Mouse (Mus musculus) midbrain, embryonic 15.5 days (tissue): Measurements from ENCODE around the gene Spon1. TPM values are rescaled to one million over a fixed set of nuclear protein-coding genes. Genes with fewer than 3 reads are reported as not detected.

ENCODE experiments used
- ATAC-seq: fragments of 200-750 bp; cut with Nextera tagmentation; replicated peaks from 2 replicates; pipeline ENCODE4 v1.8.0; 2017; ENCODE audit warnings: moderate TSS enrichment
- H3K27ac ChIP-seq: fragments of 300-500 bp; sonication (generic); 2 replicates; pipeline ENCODE4 v1.5.1; 2015; ENCODE audit warnings: mild to moderate bottlenecking, inconsistent platforms
- H3K27me3 ChIP-seq: fragments of 300-500 bp; sonication (generic); replicated peaks from 2 replicates; pipeline ENCODE4 v1.6.1; 2015; ENCODE audit warnings: inconsistent platforms
- H3K36me3 ChIP-seq: fragments of 300-500 bp; sonication (generic); replicated peaks from 2 replicates; pipeline ENCODE4 v1.6.1; 2015; ENCODE audit warnings: inconsistent platforms
- H3K4me1 ChIP-seq: fragments of 300-500 bp; sonication (generic); 2 replicates; pipeline ENCODE4 v1.6.1; 2015; ENCODE audit warnings: inconsistent platforms
- H3K4me2 ChIP-seq: fragments of 300-500 bp; sonication (generic); 2 replicates; pipeline ENCODE4 v1.6.1; 2015; ENCODE audit warnings: inconsistent platforms, mild to moderate bottlenecking, moderate library complexity
- H3K4me3 ChIP-seq: fragments of 300-500 bp; sonication (generic); 2 replicates; pipeline ENCODE4 v1.5.1; 2015; ENCODE audit warnings: mild to moderate bottlenecking, inconsistent platforms
- H3K9ac ChIP-seq: fragments of 300-500 bp; sonication (generic); 2 replicates; pipeline ENCODE4 v1.6.1; 2015; ENCODE audit warnings: mild to moderate bottlenecking, inconsistent platforms
- H3K9me3 ChIP-seq: fragments of 300-500 bp; sonication (generic); 2 replicates; pipeline ENCODE4 v1.6.1; 2016; ENCODE audit warnings: inconsistent platforms
- WGBS: fragments of 180-500 bp; shearing (Covaris S2); methylation state at CpG from one replicate; pipeline ENCODE4 v1.1.7; 2015; ENCODE audit warnings: mixed read lengths; 5-methylcytosine and 5-hydroxymethylcytosine counted together
- polyA plus RNA-seq: library from polyadenylated mRNA; unstranded; fragments of >200 nt; fragmentation: Nextera tagmentation; extraction: Ambion mirVana; gene quantifications from 2 replicates; pipeline ENCODE4 v1.2.1, GENCODE M21; 2015

Gene Spon1
- polyA plus RNA-seq, 1 experiment from 2014 or later, result 47.2 TPM

- no peak for ATAC-seq
- WGBS, result 80% methylated on average over 3 of the region's 3 CpGs
- H3K27ac ChIP-seq, result no peak overlapping the region
Measured at GRCm38 (mm10) chr7:113856067-113856466, 90.3 kb downstream of the Spon1 start.

GRCm38 (mm10) chr7:113859480-113859881, 93.7 kb downstream of the Spon1 start:
- Histone ChIP-seq H3K36me3 (no peaks in the 10 kb centered on the region), H3K9ac (no peak overlapping the region), H3K4me1 (no peaks in the 10 kb centered on the region), H3K9me3 (no peaks in the 10 kb centered on the region), H3K27me3 (no peaks in the 10 kb centered on the region), H3K4me2 (no peak overlapping the region), H3K4me3 (no peak overlapping the region), H3K27ac (no peak overlapping the region)
- WGBS, result 70% methylated on average over 5 of the region's 5 CpGs
- no peak for ATAC-seq

More at GRCm38 (mm10) chr7:113856067-113856466, 90.3 kb downstream of the Spon1 start:
- H3K4me3 ChIP-seq, result no peak overlapping the region
- no peaks in the 10 kb centered on the region for H3K27me3 ChIP-seq
- H3K9ac ChIP-seq, result no peak overlapping the region
- no peak overlapping the region for H3K4me2 ChIP-seq
- H3K9me3 ChIP-seq, result no peaks in the 10 kb centered on the region
- H3K4me1 ChIP-seq, result no peaks in the 10 kb centered on the region
- no peaks in the 10 kb centered on the region for H3K36me3 ChIP-seq

DNA sequence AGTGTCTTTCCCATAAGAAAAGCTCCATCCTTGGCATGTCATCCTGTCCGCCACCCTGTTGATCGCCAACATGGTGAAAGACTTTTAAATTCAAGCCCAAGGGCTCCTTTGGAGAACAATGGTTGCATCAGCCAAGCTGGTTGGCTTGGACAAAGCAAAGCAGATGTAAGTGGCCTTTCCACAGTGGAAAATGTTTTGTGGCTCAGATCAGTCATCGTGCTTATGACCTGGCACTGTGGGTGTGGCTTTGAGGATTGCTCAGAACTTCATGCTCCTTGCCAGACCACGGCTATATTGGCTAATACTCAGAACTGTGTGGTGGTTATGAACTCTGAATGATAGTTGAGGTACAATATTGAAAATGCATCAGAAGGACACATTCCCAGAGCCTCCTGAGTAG, 96.2 kb downstream of the Spon1 start:
- H3K4me2 ChIP-seq, result no peak overlapping the region

GRCm38 (mm10) chr7:113872846-113873245, 107.0 kb downstream of the Spon1 start:
- H3K4me2 ChIP-seq, result no peak overlapping the region
- no peak overlapping the region for H3K4me3 ChIP-seq
- no peak overlapping the region for H3K27ac ChIP-seq
- H3K9ac ChIP-seq, result no peak overlapping the region
- H3K27me3 ChIP-seq, result no peaks in the 10 kb centered on the region
- no peak for ATAC-seq
- no peaks in the 10 kb centered on the region for H3K9me3 ChIP-seq
- 90% methylated on average over 1 of the region's 1 CpGs for WGBS
- no peaks in the 10 kb centered on the region for H3K4me1 ChIP-seq
- no peaks in the 10 kb centered on the region for H3K36me3 ChIP-seq

More for the DNA sequence above, 96.2 kb downstream of the Spon1 start:
- Histone ChIP-seq H3K9ac (no peak overlapping the region), H3K27ac (no peak overlapping the region), H3K4me3 (no peak overlapping the region), H3K36me3 (no peaks in the 10 kb centered on the region), H3K27me3 (no peaks in the 10 kb centered on the region), H3K4me1 (no peaks in the 10 kb centered on the region), H3K9me3 (no peaks in the 10 kb centered on the region)
- 91% methylated on average over 4 of the region's 4 CpGs for WGBS
- no peak for ATAC-seq

DNA sequence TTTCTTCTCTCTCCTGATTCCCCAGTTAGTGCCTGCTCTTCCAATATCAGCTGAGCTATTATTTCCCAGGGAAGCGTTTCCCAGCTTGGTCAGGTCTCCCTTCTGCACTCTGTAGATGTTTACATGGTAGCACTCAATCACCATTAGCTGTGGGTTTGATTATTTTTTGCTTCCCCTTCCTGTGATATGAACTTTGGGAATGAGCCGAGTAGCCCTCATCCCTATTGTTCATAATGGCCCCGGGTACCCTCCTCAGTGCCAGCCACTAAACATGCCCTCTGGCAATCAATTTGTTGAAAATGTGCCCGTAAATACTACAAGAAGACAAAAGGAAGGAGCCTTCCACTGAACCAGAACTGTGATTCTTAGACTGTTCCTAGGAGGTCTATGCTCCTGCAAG, 111.7 kb downstream of the Spon1 start:
- Histone ChIP-seq H3K4me2 (no peak overlapping the region), H3K4me1 (peaks cover 11% of the 10 kb centered on the region), H3K9me3 (no peaks in the 10 kb centered on the region), H3K36me3 (no peaks in the 10 kb centered on the region), H3K9ac (no peak overlapping the region), H3K27me3 (no peaks in the 10 kb centered on the region), H3K27ac (no peak overlapping the region), H3K4me3 (no peak overlapping the region)
- no peak for ATAC-seq
- WGBS, result 85% methylated on average over 4 of the region's 4 CpGs

DNA sequence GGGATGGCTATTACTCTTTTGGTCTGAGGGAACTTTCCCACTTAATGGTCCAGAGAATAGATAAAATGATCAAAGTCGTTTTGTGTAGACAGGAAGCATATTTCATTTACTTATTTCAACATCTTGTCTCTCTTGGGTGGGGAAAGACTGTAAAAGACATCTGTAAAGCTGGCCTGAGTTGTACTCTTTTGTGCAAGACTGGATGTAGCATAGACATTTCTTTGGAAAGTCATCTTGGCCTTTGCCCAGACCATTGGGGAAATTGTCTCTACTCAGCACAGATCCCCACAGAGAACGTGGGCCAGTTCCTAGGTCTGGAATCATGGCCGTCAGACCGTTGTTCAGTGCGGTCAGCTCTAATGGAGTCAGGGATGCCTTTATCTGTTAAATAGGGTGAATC, 112.1 kb downstream of the Spon1 start:
- no peak overlapping the region for H3K9ac ChIP-seq
- no peak for ATAC-seq
- H3K4me3 ChIP-seq, result no peak overlapping the region
- 83% methylated on average over 5 of the region's 5 CpGs for WGBS
- no peaks in the 10 kb centered on the region for H3K27me3 ChIP-seq
- peak overlapping the region; percentile 53; the same call in 1 of the 2 replicates for H3K27ac ChIP-seq
- H3K4me1 ChIP-seq, result peaks cover 11% of the 10 kb centered on the region
- no peaks in the 10 kb centered on the region for H3K9me3 ChIP-seq
- H3K4me2 ChIP-seq, result no peak overlapping the region
- no peaks in the 10 kb centered on the region for H3K36me3 ChIP-seq

DNA sequence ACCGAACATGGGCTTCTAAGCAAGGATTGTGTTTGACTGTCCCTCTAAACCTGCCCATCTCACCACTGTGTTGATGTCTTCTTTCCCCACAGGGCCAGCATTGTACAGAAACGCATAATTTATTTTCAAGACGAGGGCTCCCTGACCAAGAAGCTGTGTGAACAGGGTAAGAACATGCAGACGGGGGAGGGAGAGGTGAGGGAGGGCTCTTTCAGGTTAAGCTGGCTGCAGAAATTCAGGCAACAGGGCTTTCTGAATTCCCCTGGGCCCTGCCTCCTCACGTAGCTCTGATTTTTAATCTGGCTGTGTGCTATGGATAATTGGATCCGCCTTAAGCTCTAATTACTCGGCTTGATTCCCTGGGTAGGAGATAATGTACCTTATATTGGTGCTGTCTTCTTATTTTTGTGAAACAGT, 113.3 kb downstream of the Spon1 start:
- H3K9ac ChIP-seq, result no peak overlapping the region
- H3K36me3 ChIP-seq, result no peaks in the 10 kb centered on the region
- no peaks in the 10 kb centered on the region for H3K9me3 ChIP-seq
- H3K4me2 ChIP-seq, result no peak overlapping the region
- no peaks in the 10 kb centered on the region for H3K27me3 ChIP-seq
- WGBS, result 23% methylated on average over 7 of the region's 7 CpGs
- no peak overlapping the region for H3K4me3 ChIP-seq
- peak; percentile 76 for ATAC-seq
- H3K27ac ChIP-seq, result peak overlapping the region; percentile 53; the same call in 1 of the 2 replicates
- H3K4me1 ChIP-seq, result peaks cover 11% of the 10 kb centered on the region

- Histone ChIP-seq H3K36me3 (no peaks in the 10 kb centered on the region), H3K27ac (peak overlapping the region; percentile 53; the same call in 1 of the 2 replicates), H3K9me3 (no peaks in the 10 kb centered on the region), H3K27me3 (no peaks in the 10 kb centered on the region), H3K4me3 (no peak overlapping the region), H3K4me1 (peaks cover 11% of the 10 kb centered on the region), H3K9ac (no peak overlapping the region), H3K4me2 (no peak overlapping the region)
- no peak for ATAC-seq
- WGBS, result 81% methylated on average over 3 of the region's 3 CpGs
Measured at GRCm38 (mm10) chr7:113880021-113880420, 114.2 kb downstream of the Spon1 start.

DNA sequence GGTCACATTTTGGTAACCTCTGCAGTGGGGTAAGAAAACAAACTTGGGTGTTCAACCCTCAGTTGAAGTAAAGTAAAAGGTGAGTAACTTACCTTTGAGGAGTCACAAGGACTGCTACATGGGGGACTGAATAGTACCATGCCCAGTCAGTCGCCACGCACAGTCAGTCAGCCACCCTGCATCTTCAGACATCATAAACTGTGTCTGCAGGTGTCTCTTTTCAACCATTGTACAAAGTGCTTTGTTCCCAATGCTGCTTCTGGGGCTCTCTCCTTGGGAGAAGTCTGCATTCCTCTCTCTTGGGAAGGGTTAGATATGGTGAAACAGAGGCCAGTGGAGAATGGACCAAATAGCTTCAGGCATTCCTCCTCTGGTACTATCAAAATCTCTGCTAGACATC, 125.0 kb downstream of the Spon1 start:
- Histone ChIP-seq H3K4me2 (no peak overlapping the region), H3K9me3 (no peaks in the 10 kb centered on the region), H3K4me1 (no peaks in the 10 kb centered on the region), H3K36me3 (no peaks in the 10 kb centered on the region), H3K4me3 (no peak overlapping the region), H3K27me3 (no peaks in the 10 kb centered on the region), H3K27ac (no peak overlapping the region), H3K9ac (no peak overlapping the region)
- 95% methylated on average over 2 of the region's 2 CpGs for WGBS
- ATAC-seq, result no peak

DNA sequence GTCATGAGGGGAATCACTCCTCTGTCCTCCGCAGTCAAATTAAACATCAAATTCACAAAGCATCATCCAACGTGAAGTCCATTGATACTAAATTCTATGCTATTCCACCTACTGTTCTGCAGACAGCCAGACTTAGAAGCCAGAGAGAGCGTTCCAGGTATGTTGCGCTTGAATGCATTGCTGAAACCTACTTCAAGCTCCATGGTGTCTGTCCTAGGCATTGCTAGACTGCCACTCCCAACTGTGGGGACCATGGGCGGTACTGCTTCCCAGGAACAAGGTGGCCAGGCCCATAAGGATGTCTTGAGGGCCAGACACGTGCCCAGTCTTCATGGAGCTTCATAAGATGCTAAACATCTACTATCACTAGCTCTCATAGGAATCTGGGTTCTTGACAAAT, 125.7 kb downstream of the Spon1 start:
- Histone ChIP-seq H3K4me2 (no peak overlapping the region), H3K9ac (no peak overlapping the region), H3K36me3 (no peaks in the 10 kb centered on the region), H3K9me3 (no peaks in the 10 kb centered on the region), H3K4me3 (no peak overlapping the region), H3K4me1 (no peaks in the 10 kb centered on the region), H3K27ac (no peak overlapping the region), H3K27me3 (no peaks in the 10 kb centered on the region)
- ATAC-seq, result no peak
- 87% methylated on average over 6 of the region's 6 CpGs for WGBS

- ATAC-seq, result 0 out of 2 replicates have a peak, but pooled peaks have one; percentile 39
Measured at GRCm38 (mm10) chr7:113893944-113894662, 128.3 kb downstream of the Spon1 start.

DNA sequence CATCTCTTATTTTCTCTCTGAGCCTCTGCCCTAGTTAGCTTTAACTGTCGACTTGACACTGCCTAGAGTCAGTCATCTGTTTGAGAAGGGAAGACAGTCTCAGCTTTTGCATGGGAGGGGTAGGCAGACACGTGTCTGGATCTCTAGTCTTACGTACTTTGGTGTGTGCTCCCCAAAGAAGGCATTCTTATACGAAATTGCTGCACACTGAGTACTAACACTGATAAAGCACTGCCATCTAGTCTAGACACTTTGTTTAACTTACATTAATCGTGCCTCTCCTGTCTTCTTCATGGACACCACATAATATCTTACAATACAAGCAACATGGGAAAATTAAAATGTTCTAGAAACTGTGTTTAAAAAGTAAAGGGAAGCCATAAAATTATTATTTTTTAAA, 129.5 kb downstream of the Spon1 start:
- Histone ChIP-seq H3K27me3 (no peaks in the 10 kb centered on the region), H3K4me2 (no peak overlapping the region), H3K4me3 (no peak overlapping the region), H3K9me3 (no peaks in the 10 kb centered on the region), H3K9ac (no peak overlapping the region), H3K27ac (no peak overlapping the region), H3K36me3 (no peaks in the 10 kb centered on the region), H3K4me1 (no peaks in the 10 kb centered on the region)
- WGBS, result 67% methylated on average over 5 of the region's 5 CpGs
- no peak for ATAC-seq

More at GRCm38 (mm10) chr7:113893944-113894662, 128.3 kb downstream of the Spon1 start:
- no peaks in the 10 kb centered on the region for H3K9me3 ChIP-seq
- H3K4me3 ChIP-seq, result no peak overlapping the region
- no peak overlapping the region for H3K9ac ChIP-seq
- no peak overlapping the region for H3K27ac ChIP-seq
- no peak overlapping the region for H3K4me2 ChIP-seq
- 88% methylated on average over 7 of the region's 7 CpGs for WGBS
- H3K4me1 ChIP-seq, result no peaks in the 10 kb centered on the region
- H3K27me3 ChIP-seq, result no peaks in the 10 kb centered on the region
- H3K36me3 ChIP-seq, result no peaks in the 10 kb centered on the region

DNA sequence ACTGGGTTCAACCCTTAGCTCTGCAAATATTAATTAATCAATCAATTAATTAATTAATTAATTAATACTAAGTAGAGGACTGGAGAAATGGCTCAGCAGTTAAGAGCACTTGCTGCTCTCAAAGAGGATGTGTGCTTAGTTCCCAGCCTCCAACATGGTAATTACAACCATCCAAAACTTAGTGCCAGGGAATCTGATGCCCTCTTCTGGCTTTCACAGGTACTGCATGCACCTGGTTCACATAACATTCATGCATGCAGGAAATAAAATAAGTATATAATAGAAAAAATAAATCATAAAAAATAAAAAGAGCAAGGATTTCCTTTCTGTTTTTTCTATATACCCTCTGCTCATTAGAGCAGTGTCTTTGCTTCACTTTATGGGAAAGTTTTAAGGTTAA, 132.6 kb downstream of the Spon1 start:
- Histone ChIP-seq H3K4me1 (peaks cover 10% of the 10 kb centered on the region), H3K4me3 (no peak overlapping the region), H3K4me2 (no peak overlapping the region), H3K9ac (no peak overlapping the region), H3K27me3 (no peaks in the 10 kb centered on the region), H3K9me3 (no peaks in the 10 kb centered on the region), H3K27ac (no peak overlapping the region), H3K36me3 (no peaks in the 10 kb centered on the region)
- no peak for ATAC-seq
